Mouse (Mus musculus): ENCODE measurements around the gene Aqp11.

Aqp11 gene

GRCm38 (mm10) chr7:97707809-97708208 lies 30.3 kb downstream of the Aqp11 start:
- no peak for ATAC-seq (ENCODE audit: low TSS enrichment)

GRCm38 (mm10) chr7:97707123-97707522 lies 31.0 kb downstream of the Aqp11 start:
- no peak for ATAC-seq (ENCODE audit: low TSS enrichment)

GRCm38 (mm10) chr7:97701106-97701505 lies 37.0 kb downstream of the Aqp11 start:
- ATAC-seq (ENCODE audit: low TSS enrichment): no peak

- ATAC-seq (ENCODE audit: low TSS enrichment): no peak
Observed at GRCm38 (mm10) chr7:97700173-97700572, 37.9 kb downstream of the Aqp11 start.

GRCm38 (mm10) chr7:97696506-97697254 lies 41.4 kb downstream of the Aqp11 start, which contains the start of gene Clns1a:
Gene Clns1a, plus strand, starts transcription at chr7:97696634.
- peak; percentile 98 for ATAC-seq (ENCODE audit: low TSS enrichment)

- ATAC-seq (ENCODE audit: low TSS enrichment): peak; percentile 42; the same call in 1 of the 2 replicates
Observed at GRCm38 (mm10) chr7:97696133-97696505, 42.0 kb downstream of the Aqp11 start.

GRCm38 (mm10) chr7:97695441-97695840 lies 42.6 kb downstream of the Aqp11 start:
- no peak for ATAC-seq (ENCODE audit: low TSS enrichment)

GRCm38 (mm10) chr7:97687831-97688230 lies 50.3 kb downstream of the Aqp11 start:
- ATAC-seq (ENCODE audit: low TSS enrichment): no peak

GRCm38 (mm10) chr7:97679239-97679638 lies 58.9 kb downstream of the Aqp11 start:
- ATAC-seq (ENCODE audit: low TSS enrichment): no peak

All from frontal cortex, adult (tissue).